ENCODE assay signal across 25 mouse cellular contexts in the genomic region with DNA sequence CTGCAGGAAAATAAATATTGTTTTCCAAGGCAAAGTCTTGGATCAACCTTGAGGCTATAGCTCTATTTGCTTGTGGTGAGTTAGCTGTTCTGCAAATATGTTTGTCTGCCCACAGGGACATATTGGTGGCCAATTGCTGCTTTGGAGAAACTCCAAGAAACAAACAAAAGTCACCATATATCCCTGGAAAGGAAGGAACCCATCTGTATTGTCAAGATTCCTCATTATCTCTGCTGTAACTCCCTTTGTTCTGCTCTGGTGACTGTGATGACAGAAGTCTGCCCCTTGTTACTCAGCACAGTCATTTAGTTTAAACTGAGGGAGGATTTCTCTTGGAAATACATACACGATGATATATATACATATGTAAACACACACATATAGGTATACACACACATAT.
DNase-seq lines count a peak whose midpoint lies in the region; ATAC-seq and TF ChIP-seq lines count a peak whose summit lies in the region.
"Had no signal": no experiment of that assay in that cellular context is flagged by ENCODE, and none has a peak within 500 bp of the region (broad histone marks: within the 10 kb centered on the region; RNA-seq: fewer than 3 reads in every experiment).

No protein-coding gene starts in this region.

- H3K27me3 ChIP-seq in kidney, postnatal 0 days (ENCODE audit: insufficient read depth, low read length): no peaks in the 10 kb centered on the region
- H3K27me3 ChIP-seq in kidney, adult 2 months (replicated peaks; ENCODE audit: control insufficient read depth, insufficient read depth, low read length): no peaks in the 10 kb centered on the region
- H3K27me3 ChIP-seq in lung, embryonic 16.5 days (ENCODE audit: control insufficient read depth, insufficient read depth, low read depth, low read length): no peaks in the 10 kb centered on the region
- H3K27me3 ChIP-seq: forebrain, embryonic 13.5 days; heart, embryonic 12.5 days; heart, embryonic 15.5 days; hindbrain, embryonic 13.5 days had no signal

- no peak overlapping the region for H3K27ac ChIP-seq in kidney, postnatal 0 days
- no peak overlapping the region for H3K27ac ChIP-seq in kidney, adult 2 months (ENCODE audit: insufficient read depth, low read depth, low read length)
- peak overlapping the region; percentile 50 for H3K27ac ChIP-seq in lung, embryonic 16.5 days (ENCODE audit: low read length)
- H3K27ac ChIP-seq: forebrain, embryonic 10.5 days; forebrain, embryonic 13.5 days; heart, embryonic 15.5 days; hindbrain, embryonic 10.5 days; hindbrain, embryonic 13.5 days had no signal

- H3K9ac ChIP-seq in kidney, postnatal 0 days (ENCODE audit: low read depth, low read length): no peak overlapping the region
- H3K9ac ChIP-seq in lung, embryonic 16.5 days (ENCODE audit: low read length): no peak overlapping the region
- H3K9ac ChIP-seq: forebrain, embryonic 13.5 days; heart, embryonic 12.5 days; heart, embryonic 15.5 days; hindbrain, embryonic 13.5 days had no signal

- no peak overlapping the region for H3K4me2 ChIP-seq in kidney, postnatal 0 days (ENCODE audit: low read length)
- no peak overlapping the region for H3K4me2 ChIP-seq in lung, embryonic 16.5 days (ENCODE audit: low read depth, low read length)
- H3K4me2 ChIP-seq: forebrain, embryonic 13.5 days; heart, embryonic 12.5 days; heart, embryonic 15.5 days; hindbrain, embryonic 13.5 days had no signal

- H3K36me3 ChIP-seq in kidney, postnatal 0 days (ENCODE audit: insufficient read depth, low read length): no peaks in the 10 kb centered on the region
- H3K36me3 ChIP-seq in kidney, adult 2 months (ENCODE audit: control insufficient read depth, insufficient read depth, low read length): no peaks in the 10 kb centered on the region
- H3K36me3 ChIP-seq in lung, embryonic 16.5 days (ENCODE audit: control insufficient read depth, insufficient read depth, low read length): no peaks in the 10 kb centered on the region
- H3K36me3 ChIP-seq: forebrain, embryonic 10.5 days; heart, embryonic 12.5 days; heart, embryonic 15.5 days; hindbrain, embryonic 10.5 days; hindbrain, embryonic 13.5 days had no signal

- no peaks in the 10 kb centered on the region for H3K4me1 ChIP-seq in kidney, postnatal 0 days (replicated peaks; ENCODE audit: insufficient read depth, low read length)
- H3K4me1 ChIP-seq in kidney, adult 2 months (ENCODE audit: control insufficient read depth, insufficient read depth, low read length): no peaks in the 10 kb centered on the region
- peaks cover 14% of the 10 kb centered on the region for H3K4me1 ChIP-seq in lung, embryonic 16.5 days (replicated peaks; ENCODE audit: control insufficient read depth, insufficient read depth, low read length)
- H3K4me1 ChIP-seq in lung, adult 2 months (ENCODE audit: control insufficient read depth, insufficient read depth, low read length): peaks cover 2% of the 10 kb centered on the region
- H3K4me1 ChIP-seq: forebrain, embryonic 10.5 days; forebrain, embryonic 13.5 days; hindbrain, embryonic 13.5 days had no signal

- ATAC-seq in kidney, postnatal 0 days (replicated peaks; ENCODE audit: low FRiP score, low read depth): no peak
- ATAC-seq in lung, embryonic 16.5 days (ENCODE audit: low read depth): peak; percentile 63
- ATAC-seq: activated CD4-positive, CD25-positive, alpha-beta regulatory T cell, adult 4 months; forebrain, embryonic 13.5 days; forebrain, embryonic 16.5 days had no signal

- H3K4me3 ChIP-seq in kidney, postnatal 0 days (replicated peaks; ENCODE audit: low read depth, low read length): no peak overlapping the region
- H3K4me3 ChIP-seq in kidney, adult 2 months (ENCODE audit: insufficient read depth, low read depth, low read length): no peak overlapping the region
- no peak overlapping the region for H3K4me3 ChIP-seq in lung, embryonic 16.5 days (ENCODE audit: low read length)
- H3K4me3 ChIP-seq in lung, adult 2 months (replicated peaks; ENCODE audit: extremely low read depth, low read depth, low read length): no peak overlapping the region
- H3K4me3 ChIP-seq: forebrain, embryonic 10.5 days; forebrain, embryonic 13.5 days; heart, embryonic 12.5 days; heart, embryonic 15.5 days; hindbrain, embryonic 10.5 days; hindbrain, embryonic 13.5 days had no signal

- 16% methylated on average over 1 of the region's 1 CpGs for WGBS in kidney, postnatal 0 days
- WGBS in kidney, adult 2 months: 16% methylated on average over 1 of the region's 1 CpGs
- 46% methylated on average over 1 of the region's 1 CpGs for WGBS in lung, embryonic 16.5 days
- 23% methylated on average over 1 of the region's 1 CpGs for WGBS in lung, adult 2 months

- TF ChIP-seq POLR2A in kidney, adult 2 months (IDR thresholded peaks at IDR 0.05; ENCODE audit: low read depth, low read length): no peak
- TF ChIP-seq POLR2A in lung, adult 2 months (IDR thresholded peaks at IDR 0.05; ENCODE audit: borderline replicate concordance, extremely low read depth, low read depth, low read length): no peak

- no peaks in the 10 kb centered on the region for H3K9me3 ChIP-seq in kidney, postnatal 0 days (replicated peaks; ENCODE audit: low read length)
- no peaks in the 10 kb centered on the region for H3K9me3 ChIP-seq in lung, embryonic 16.5 days (ENCODE audit: control insufficient read depth, low read length)
- H3K9me3 ChIP-seq: forebrain, embryonic 10.5 days; forebrain, embryonic 13.5 days; heart, embryonic 12.5 days; heart, embryonic 15.5 days; hindbrain, embryonic 10.5 days; hindbrain, embryonic 13.5 days had no signal

- peak; percentile 27 for DNase-seq in heart, adult 11 months
- DNase-seq in heart, adult 9 months (ENCODE audit: low spot score in 2 of 2): no peak
- DNase-seq in kidney, postnatal 0 days (ENCODE audit: low spot score): peak; percentile 62
- no peak for DNase-seq in kidney, adult 2 months
- no peak for DNase-seq in lung, adult 2 months
- DNase-seq in retina, postnatal 1 day: peak; percentile 5
- no peak for DNase-seq in retina, embryonic 14.5 days (ENCODE audit: low spot score)
- DNase-seq: adrenal gland, adult 8-10 months; adrenal gland, postnatal 25 days; cerebellum, adult 18-20 months; cerebellum, adult 9-10 months; cerebellum, postnatal 14 days; gastrocnemius, postnatal 10 days; gastrocnemius, postnatal 36 days; heart, postnatal 10 days; heart, postnatal 36 days had no signal

- no peak for TF ChIP-seq CTCF in kidney, postnatal 0 days (IDR thresholded peaks at IDR 0.05; ENCODE audit: low read depth)
- TF ChIP-seq CTCF in kidney, adult 2 months (conservative IDR thresholded peaks at IDR 0.05; ENCODE audit: insufficient read depth, insufficient read length, low read depth, low read length): no peak
- no peak for TF ChIP-seq CTCF in lung, adult 2 months (IDR thresholded peaks at IDR 0.05; ENCODE audit: insufficient read depth, low read length)

Comparison
In these comparisons a context has a peak if more than half of its experiments do, and no peak if none do; other contexts are left out.
1. DNase-seq: peak in heart, adult 11 months (single experiment), kidney, postnatal 0 days (single experiment) and retina, postnatal 1 day (single experiment); none in heart, adult 9 months (0 of 2), kidney, adult 2 months (single experiment), lung, adult 2 months (single experiment) and retina, embryonic 14.5 days (single experiment).